In the genomic region with DNA sequence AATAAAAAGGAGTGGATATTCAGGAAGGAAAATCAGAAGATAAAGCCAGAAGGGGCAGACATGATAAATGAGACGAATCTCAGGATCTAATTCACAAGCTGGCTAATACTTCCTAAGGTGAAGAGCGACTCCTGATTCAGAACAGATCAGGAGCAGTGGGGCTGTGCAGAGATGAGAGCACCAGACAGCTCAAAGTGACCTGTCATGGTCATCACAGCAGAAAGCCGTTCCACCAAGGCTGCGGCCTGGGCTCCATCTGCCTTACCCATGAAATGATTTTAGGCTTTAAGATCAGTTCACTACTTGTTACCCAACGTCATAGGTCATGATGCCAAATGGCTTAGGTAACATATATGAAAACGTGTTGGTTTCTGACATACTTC, we compare ENCODE assay signal across 11 mouse cellular contexts.
"Had no signal": no experiment of that assay in that cellular context is flagged by ENCODE, and none has a peak within 500 bp of the region (broad histone marks: within the 10 kb centered on the region; RNA-seq: fewer than 3 reads in every experiment).

No protein-coding gene starts in this region.

- H3K4me2 ChIP-seq: kidney, embryonic 15.5 days; limb, embryonic 15.5 days; liver, embryonic 12.5 days; lung, embryonic 14.5 days; neural tube, embryonic 12.5 days; stomach, embryonic 15.5 days had no signal

- H3K27ac ChIP-seq: kidney, embryonic 15.5 days; limb, embryonic 15.5 days; liver, embryonic 12.5 days; midbrain, embryonic 10.5 days; neural tube, embryonic 12.5 days; stomach, embryonic 15.5 days had no signal

- H3K36me3 ChIP-seq: kidney, embryonic 15.5 days; limb, embryonic 15.5 days; liver, embryonic 12.5 days; midbrain, embryonic 10.5 days; neural tube, embryonic 12.5 days; stomach, embryonic 15.5 days had no signal

- H3K9me3 ChIP-seq: kidney, embryonic 15.5 days; limb, embryonic 15.5 days; liver, embryonic 12.5 days; midbrain, embryonic 10.5 days; neural tube, embryonic 12.5 days; stomach, embryonic 15.5 days had no signal

- H3K4me1 ChIP-seq: limb, embryonic 15.5 days; liver, embryonic 12.5 days; midbrain, embryonic 10.5 days; stomach, embryonic 15.5 days had no signal

- H3K9ac ChIP-seq: kidney, embryonic 15.5 days; limb, embryonic 15.5 days; liver, embryonic 12.5 days; lung, embryonic 14.5 days; neural tube, embryonic 12.5 days; stomach, embryonic 15.5 days had no signal

- H3K27me3 ChIP-seq: kidney, embryonic 15.5 days; limb, embryonic 15.5 days; liver, embryonic 12.5 days; neural tube, embryonic 12.5 days; stomach, embryonic 15.5 days had no signal

- DNase-seq: kidney, postnatal 14 days; thymus, adult 2 months; thymus, postnatal 25 days had no signal

- ATAC-seq: liver, embryonic 12.5 days had no signal

- H3K4me3 ChIP-seq: kidney, embryonic 15.5 days; limb, embryonic 15.5 days; liver, embryonic 12.5 days; midbrain, embryonic 10.5 days; myocyte; neural tube, embryonic 12.5 days; stomach, embryonic 15.5 days had no signal
